Mouse (Mus musculus): ENCODE measurements around the gene Ptprd.

GRCm38 (mm10) chr4:76452286-76452685 is 1759.5 kb downstream of the Ptprd start:
- no peak for TF ChIP-seq POLR2A (IDR thresholded peaks at IDR 0.05; ENCODE audit: borderline replicate concordance, control insufficient read depth, low read depth, low read length)
- TF ChIP-seq CTCF (IDR thresholded peaks at IDR 0.05; ENCODE audit: control insufficient read depth, insufficient read depth, low read length) = no peak
